In the genomic region with DNA sequence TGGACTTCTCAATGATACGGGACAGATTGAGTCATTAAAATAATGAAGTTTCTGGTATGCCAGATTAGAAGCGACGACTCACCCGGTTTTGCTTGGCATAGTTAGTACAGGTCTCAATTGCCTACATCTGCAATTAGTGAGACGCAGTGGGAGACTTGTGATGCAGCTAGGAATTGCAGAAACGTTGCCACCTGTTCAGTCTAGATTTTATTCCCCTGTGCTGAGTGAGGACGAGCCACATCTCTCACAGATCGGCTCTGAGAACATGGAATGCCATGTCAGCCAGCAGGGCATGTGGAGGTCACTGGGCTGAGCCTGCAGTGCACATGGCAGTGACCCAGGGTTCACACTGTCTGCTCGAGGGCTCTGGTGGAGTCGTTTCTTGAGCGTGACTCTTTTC, we compare ENCODE assay signal across 14 mouse cellular contexts.
"Had no signal": no experiment of that assay in that cellular context is flagged by ENCODE, and none has a peak within 500 bp of the region (broad histone marks: within the 10 kb centered on the region; RNA-seq: fewer than 3 reads in every experiment).

No protein-coding gene starts in this region.

- DNase-seq: lung, adult 18-20 months; lung, embryonic 14.5 days; lung, postnatal 10 days; lung, postnatal 4 days; right cerebral cortex, postnatal 14 days; thymus, adult 2 months; thymus, postnatal 25 days; thymus, postnatal 4 days had no signal

- H3K4me1 ChIP-seq: midbrain, embryonic 15.5 days; neural tube, embryonic 12.5 days; stomach, embryonic 15.5 days had no signal

- H3K36me3 ChIP-seq: midbrain, embryonic 10.5 days; midbrain, embryonic 13.5 days; midbrain, embryonic 15.5 days; neural tube, embryonic 12.5 days; stomach, embryonic 15.5 days had no signal

- H3K9me3 ChIP-seq: midbrain, embryonic 10.5 days; midbrain, embryonic 13.5 days; midbrain, embryonic 15.5 days; neural tube, embryonic 12.5 days; stomach, embryonic 15.5 days had no signal

- H3K4me3 ChIP-seq: midbrain, embryonic 10.5 days; midbrain, embryonic 13.5 days; midbrain, embryonic 15.5 days; neural tube, embryonic 12.5 days; stomach, embryonic 15.5 days had no signal

- H3K9ac ChIP-seq: lung, embryonic 14.5 days; midbrain, embryonic 13.5 days; midbrain, embryonic 15.5 days; neural tube, embryonic 12.5 days; stomach, embryonic 15.5 days had no signal

- H3K27me3 ChIP-seq: midbrain, embryonic 13.5 days; midbrain, embryonic 15.5 days; neural tube, embryonic 12.5 days; stomach, embryonic 15.5 days had no signal

- ATAC-seq: midbrain, embryonic 13.5 days; midbrain, embryonic 15.5 days had no signal

- H3K4me2 ChIP-seq: lung, embryonic 14.5 days; midbrain, embryonic 13.5 days; midbrain, embryonic 15.5 days; neural tube, embryonic 12.5 days; stomach, embryonic 15.5 days had no signal

- H3K27ac ChIP-seq: midbrain, embryonic 10.5 days; midbrain, embryonic 13.5 days; midbrain, embryonic 15.5 days; neural tube, embryonic 12.5 days; stomach, embryonic 15.5 days; stomach, postnatal 0 days had no signal
